Mouse (Mus musculus): ENCODE measurements around the gene Ugp2. TPM values are rescaled to one million over a fixed set of nuclear protein-coding genes. Genes with fewer than 3 reads are reported as not detected.

Ugp2 gene
- polyA plus RNA-seq, 1 experiment from 2014 or later, result 70.6 TPM

DNA sequence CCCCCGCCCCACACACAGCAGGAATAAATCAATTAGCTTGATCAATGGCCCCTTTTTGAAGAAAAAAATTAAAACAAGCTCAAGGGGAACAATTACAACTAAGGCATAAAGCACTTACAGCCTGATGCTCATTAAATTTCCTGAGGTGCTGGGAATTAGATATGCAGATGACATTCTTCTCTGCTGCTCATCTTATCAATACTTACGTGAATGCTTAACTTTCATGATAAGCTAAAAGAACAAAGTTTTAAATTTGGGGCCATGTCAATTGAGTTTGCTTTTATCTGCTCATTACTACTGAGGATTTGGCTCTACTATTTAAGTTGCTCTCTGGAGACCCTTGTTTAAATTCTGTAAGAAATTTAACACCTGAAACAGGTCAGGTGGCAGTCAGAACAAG is 22.1 kb downstream of the Ugp2 start:
- Histone ChIP-seq H3K9me3 (ENCODE audit: control insufficient read depth, low read length) (no peaks in the 10 kb centered on the region), H3K36me3 (ENCODE audit: control insufficient read depth, insufficient read depth, low read length) (peaks cover 57% of the 10 kb centered on the region)
- 80% methylated on average over 2 of the region's 2 CpGs for WGBS

DNA sequence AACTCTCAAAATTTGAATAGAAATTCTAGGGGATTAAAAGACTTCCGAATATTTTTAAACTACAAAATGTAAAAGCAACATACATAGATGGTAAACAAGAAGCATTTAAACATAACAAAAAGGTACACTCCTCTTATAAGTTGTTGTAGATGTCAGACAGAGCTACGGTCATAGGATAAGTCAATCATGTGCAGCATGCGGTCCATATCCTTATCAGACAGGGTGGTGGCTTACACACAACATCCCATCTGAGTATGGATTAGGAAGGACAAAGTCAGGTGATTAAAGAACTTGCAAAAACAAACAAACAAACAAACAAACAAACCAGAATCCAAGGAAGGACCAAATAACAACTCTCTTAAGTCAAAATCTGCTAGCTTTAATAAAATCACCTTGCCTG is 25.0 kb downstream of the Ugp2 start:
- Histone ChIP-seq H3K4me1 (replicated peaks; ENCODE audit: control insufficient read depth, insufficient read depth, low read length) (no peaks in the 10 kb centered on the region), H3K27ac (ENCODE audit: low read depth) (no peak overlapping the region), H3K36me3 (ENCODE audit: control insufficient read depth, insufficient read depth, low read length) (peaks cover 48% of the 10 kb centered on the region), H3K4me2 (ENCODE audit: low read length) (no peak overlapping the region), H3K4me3 (ENCODE audit: low read depth, low read length) (no peak overlapping the region), H3K27me3 (replicated peaks; ENCODE audit: control insufficient read depth, insufficient read depth, low read length) (no peaks in the 10 kb centered on the region), H3K9ac (ENCODE audit: low read length) (no peak overlapping the region), H3K9me3 (ENCODE audit: control insufficient read depth, low read length) (no peaks in the 10 kb centered on the region)
- ATAC-seq (replicated peaks; ENCODE audit: low FRiP score, low TSS enrichment, low read depth) (no peak), DNase-seq (ENCODE audit: low spot score) (no peak)
- WGBS, result 90% methylated on average over 3 of the region's 3 CpGs

More for the DNA sequence above, 22.1 kb downstream of the Ugp2 start:
- H3K27me3 ChIP-seq (replicated peaks; ENCODE audit: control insufficient read depth, insufficient read depth, low read length), result no peaks in the 10 kb centered on the region
- ATAC-seq (replicated peaks; ENCODE audit: low FRiP score, low TSS enrichment, low read depth), result no peak
- H3K4me1 ChIP-seq (replicated peaks; ENCODE audit: control insufficient read depth, insufficient read depth, low read length), result no peaks in the 10 kb centered on the region
- H3K4me2 ChIP-seq (ENCODE audit: low read length), result no peak overlapping the region
- no peak overlapping the region for H3K4me3 ChIP-seq (ENCODE audit: low read depth, low read length)
- H3K9ac ChIP-seq (ENCODE audit: low read length), result no peak overlapping the region
- no peak for DNase-seq (ENCODE audit: low spot score)
- H3K27ac ChIP-seq (ENCODE audit: low read depth), result no peak overlapping the region

DNA sequence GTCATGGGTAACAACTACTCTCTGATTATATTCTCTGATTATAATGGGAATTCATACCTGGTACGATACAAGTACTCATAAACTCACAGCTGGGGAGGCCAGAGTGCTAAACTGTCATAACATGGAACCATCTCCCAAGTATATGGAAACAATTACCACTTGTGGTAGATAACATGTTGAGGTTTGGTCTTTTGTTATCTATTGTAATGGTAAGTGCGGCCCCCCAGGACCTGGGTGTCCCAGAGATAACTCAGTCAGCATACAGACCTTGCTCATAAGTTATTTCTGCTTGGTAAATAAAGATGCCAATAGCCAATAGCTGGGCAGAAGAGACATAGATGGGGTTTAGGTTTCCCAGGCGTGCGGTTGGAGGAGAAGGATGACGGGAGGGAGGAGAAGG is 27.5 kb downstream of the Ugp2 start:
- H3K4me2 ChIP-seq (ENCODE audit: low read length), result no peak overlapping the region
- 96% methylated on average over 5 of the region's 5 CpGs for WGBS
- no peak for ATAC-seq (replicated peaks; ENCODE audit: low FRiP score, low TSS enrichment, low read depth)

DNA sequence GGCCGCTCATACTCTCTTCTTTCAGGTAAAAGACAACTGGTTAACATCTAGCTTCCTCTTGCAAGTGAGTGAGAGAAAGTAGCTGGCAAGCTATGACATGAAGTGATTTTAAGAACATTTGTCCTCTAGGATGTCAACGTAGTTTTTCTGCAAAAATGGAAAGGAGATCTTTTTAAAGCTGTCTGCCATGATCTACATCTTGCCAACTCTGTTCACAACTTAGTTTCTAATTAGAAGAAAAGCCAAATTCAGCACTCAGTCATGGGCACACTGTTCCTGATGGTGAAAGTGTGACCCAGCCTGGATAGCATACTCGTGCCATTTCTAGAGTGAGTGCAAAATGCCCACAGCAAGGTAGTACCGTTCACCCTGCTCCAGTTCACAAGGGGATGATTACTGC is 31.9 kb downstream of the Ugp2 start:
- Histone ChIP-seq H3K4me1 (replicated peaks; ENCODE audit: control insufficient read depth, insufficient read depth, low read length) (no peaks in the 10 kb centered on the region), H3K4me3 (ENCODE audit: low read depth, low read length) (no peak overlapping the region), H3K27ac (ENCODE audit: low read depth) (no peak overlapping the region), H3K27me3 (replicated peaks; ENCODE audit: control insufficient read depth, insufficient read depth, low read length) (no peaks in the 10 kb centered on the region), H3K36me3 (ENCODE audit: control insufficient read depth, insufficient read depth, low read length) (peaks cover 15% of the 10 kb centered on the region; the same call in 1 of the 2 replicates), H3K4me2 (ENCODE audit: low read length) (no peak overlapping the region), H3K9me3 (ENCODE audit: control insufficient read depth, low read length) (no peaks in the 10 kb centered on the region), H3K9ac (ENCODE audit: low read length) (no peak overlapping the region)
- 86% methylated on average over 4 of the region's 4 CpGs for WGBS
- ATAC-seq (replicated peaks; ENCODE audit: low FRiP score, low TSS enrichment, low read depth) (no peak), DNase-seq (ENCODE audit: low spot score) (no peak)

More for the DNA sequence above, 27.5 kb downstream of the Ugp2 start:
- Histone ChIP-seq H3K9me3 (ENCODE audit: control insufficient read depth, low read length) (no peaks in the 10 kb centered on the region), H3K36me3 (ENCODE audit: control insufficient read depth, insufficient read depth, low read length) (peaks cover 32% of the 10 kb centered on the region), H3K4me1 (replicated peaks; ENCODE audit: control insufficient read depth, insufficient read depth, low read length) (no peaks in the 10 kb centered on the region), H3K4me3 (ENCODE audit: low read depth, low read length) (no peak overlapping the region), H3K27ac (ENCODE audit: low read depth) (no peak overlapping the region), H3K9ac (ENCODE audit: low read length) (no peak overlapping the region), H3K27me3 (replicated peaks; ENCODE audit: control insufficient read depth, insufficient read depth, low read length) (no peaks in the 10 kb centered on the region)
- DNase-seq (ENCODE audit: low spot score), result no peak

DNA sequence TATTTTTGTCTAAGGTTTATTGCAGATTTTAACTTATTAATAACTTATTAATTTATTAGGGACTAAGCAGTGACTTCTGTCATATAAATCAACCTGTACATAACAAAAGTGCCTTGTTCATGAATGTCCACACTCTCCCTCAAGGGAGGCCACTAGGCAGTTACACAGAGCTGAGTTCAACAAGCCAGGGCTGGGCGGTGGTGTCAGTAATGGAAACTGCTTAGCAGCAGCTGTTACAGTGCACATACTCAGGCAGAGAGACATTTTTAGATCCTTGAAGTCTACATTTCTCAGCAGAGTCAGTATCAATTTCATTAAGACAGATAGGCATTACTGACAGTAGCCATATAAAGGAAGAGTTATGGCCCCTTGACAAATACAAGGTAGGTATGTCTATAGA is 33.1 kb downstream of the Ugp2 start:
- Histone ChIP-seq H3K4me3 (ENCODE audit: low read depth, low read length) (no peak overlapping the region), H3K27me3 (replicated peaks; ENCODE audit: control insufficient read depth, insufficient read depth, low read length) (no peaks in the 10 kb centered on the region), H3K9me3 (ENCODE audit: control insufficient read depth, low read length) (no peaks in the 10 kb centered on the region), H3K27ac (ENCODE audit: low read depth) (no peak overlapping the region), H3K9ac (ENCODE audit: low read length) (no peak overlapping the region), H3K36me3 (ENCODE audit: control insufficient read depth, insufficient read depth, low read length) (peaks cover 14% of the 10 kb centered on the region), H3K4me2 (ENCODE audit: low read length) (no peak overlapping the region), H3K4me1 (replicated peaks; ENCODE audit: control insufficient read depth, insufficient read depth, low read length) (no peaks in the 10 kb centered on the region)
- DNase-seq (ENCODE audit: low spot score) (no peak), ATAC-seq (replicated peaks; ENCODE audit: low FRiP score, low TSS enrichment, low read depth) (no peak)
- WGBS, result 82% methylated on average over 1 of the region's 1 CpGs

DNA sequence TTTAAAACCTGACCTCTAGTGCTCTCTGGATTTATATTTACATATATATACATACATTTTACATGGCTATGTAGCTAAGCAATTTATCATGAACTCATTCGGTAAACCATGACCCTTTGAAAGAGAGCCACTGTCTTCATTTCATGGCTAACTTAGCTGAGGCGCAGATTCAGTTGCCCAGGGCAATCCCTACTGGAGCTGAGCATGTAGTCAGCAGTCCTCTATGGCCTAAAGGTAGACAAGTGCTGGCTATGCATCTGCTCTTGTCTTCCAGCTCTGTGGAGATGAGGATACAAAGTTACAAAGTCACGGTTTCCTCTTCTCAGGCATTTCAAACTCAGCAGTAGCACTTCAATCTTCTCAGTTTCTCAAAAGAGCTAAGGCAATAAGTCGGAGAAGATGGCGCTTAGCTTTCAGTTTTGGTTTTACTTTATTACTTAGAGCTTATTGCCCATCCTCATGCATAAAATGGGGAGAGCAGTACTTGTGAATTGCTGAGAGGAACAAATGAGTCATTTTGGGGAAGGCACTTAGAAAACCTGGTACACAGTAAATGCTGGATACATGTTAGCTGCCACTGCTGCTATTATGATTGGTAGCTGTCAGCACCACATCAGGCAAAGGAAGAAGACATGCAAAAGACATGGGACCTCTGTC is 38.2 kb downstream of the Ugp2 start:
- Histone ChIP-seq H3K4me1 (replicated peaks; ENCODE audit: control insufficient read depth, insufficient read depth, low read length) (no peaks in the 10 kb centered on the region), H3K4me2 (ENCODE audit: low read length) (no peak overlapping the region), H3K27ac (ENCODE audit: low read depth) (no peak overlapping the region), H3K9ac (ENCODE audit: low read length) (no peak overlapping the region), H3K9me3 (ENCODE audit: control insufficient read depth, low read length) (no peaks in the 10 kb centered on the region), H3K36me3 (ENCODE audit: control insufficient read depth, insufficient read depth, low read length) (peaks cover 58% of the 10 kb centered on the region), H3K4me3 (ENCODE audit: low read depth, low read length) (no peak overlapping the region), H3K27me3 (replicated peaks; ENCODE audit: control insufficient read depth, insufficient read depth, low read length) (no peaks in the 10 kb centered on the region)
- DNase-seq (ENCODE audit: low spot score) (no peak), ATAC-seq (replicated peaks; ENCODE audit: low FRiP score, low TSS enrichment, low read depth) (no peak)
- WGBS, result 94% methylated on average over 5 of the region's 5 CpGs

DNA sequence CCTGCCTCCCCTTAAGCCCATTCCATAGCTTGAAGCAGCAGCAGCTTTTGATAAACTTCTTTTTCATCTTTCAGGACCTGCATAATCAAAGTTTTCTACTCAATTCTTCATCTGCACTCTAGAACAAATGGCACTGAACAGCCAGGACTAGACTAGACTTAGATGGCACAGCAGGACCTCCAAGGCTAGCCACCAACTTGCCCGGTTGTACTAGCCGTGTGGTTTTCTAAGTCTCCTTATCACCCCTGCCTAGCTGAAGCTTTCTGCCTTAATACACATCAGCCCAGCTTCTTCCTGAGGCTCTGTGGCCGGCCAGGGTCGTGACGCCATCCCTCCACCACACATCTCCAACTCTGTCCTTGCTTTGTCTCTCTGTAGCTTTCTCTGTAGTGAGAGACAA is 42.9 kb downstream of the Ugp2 start:
- Histone ChIP-seq H3K4me1 (replicated peaks; ENCODE audit: control insufficient read depth, insufficient read depth, low read length) (no peaks in the 10 kb centered on the region), H3K9ac (ENCODE audit: low read length) (no peak overlapping the region), H3K36me3 (ENCODE audit: control insufficient read depth, insufficient read depth, low read length) (peaks cover 79% of the 10 kb centered on the region), H3K27ac (ENCODE audit: low read depth) (no peak overlapping the region), H3K4me3 (ENCODE audit: low read depth, low read length) (no peak overlapping the region), H3K4me2 (ENCODE audit: low read length) (no peak overlapping the region), H3K27me3 (replicated peaks; ENCODE audit: control insufficient read depth, insufficient read depth, low read length) (no peaks in the 10 kb centered on the region), H3K9me3 (ENCODE audit: control insufficient read depth, low read length) (no peaks in the 10 kb centered on the region)
- ATAC-seq (replicated peaks; ENCODE audit: low FRiP score, low TSS enrichment, low read depth), result no peak
- WGBS, result 86% methylated on average over 5 of the region's 5 CpGs
- DNase-seq (ENCODE audit: low spot score), result no peak

DNA sequence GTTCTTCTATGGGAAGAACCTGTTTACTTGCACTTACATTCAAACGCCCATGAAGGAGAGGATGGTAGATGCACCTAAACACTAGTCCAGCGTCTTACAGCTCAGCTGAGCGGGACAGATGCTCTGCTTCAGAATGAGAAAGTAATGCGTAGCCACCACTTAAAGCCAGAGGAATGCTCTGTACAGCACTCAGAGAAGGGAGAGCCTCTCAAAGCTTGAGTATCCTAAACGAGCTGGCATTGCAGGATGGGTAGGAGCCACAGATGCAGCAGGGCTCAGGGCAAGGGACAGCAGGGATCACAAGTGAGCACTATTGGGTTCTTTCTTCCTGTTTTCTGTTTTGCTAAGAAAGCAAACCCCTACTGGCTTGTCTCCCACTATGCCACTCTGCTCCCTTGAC is 43.5 kb downstream of the Ugp2 start:
- Histone ChIP-seq H3K4me1 (replicated peaks; ENCODE audit: control insufficient read depth, insufficient read depth, low read length) (no peaks in the 10 kb centered on the region), H3K9ac (ENCODE audit: low read length) (no peak overlapping the region), H3K27ac (ENCODE audit: low read depth) (no peak overlapping the region), H3K27me3 (replicated peaks; ENCODE audit: control insufficient read depth, insufficient read depth, low read length) (no peaks in the 10 kb centered on the region), H3K4me2 (ENCODE audit: low read length) (no peak overlapping the region), H3K9me3 (ENCODE audit: control insufficient read depth, low read length) (no peaks in the 10 kb centered on the region), H3K4me3 (ENCODE audit: low read depth, low read length) (no peak overlapping the region), H3K36me3 (ENCODE audit: control insufficient read depth, insufficient read depth, low read length) (peaks cover 77% of the 10 kb centered on the region)
- no peak for DNase-seq (ENCODE audit: low spot score)
- WGBS, result 85% methylated on average over 5 of the region's 5 CpGs
- no peak for ATAC-seq (replicated peaks; ENCODE audit: low FRiP score, low TSS enrichment, low read depth)

DNA sequence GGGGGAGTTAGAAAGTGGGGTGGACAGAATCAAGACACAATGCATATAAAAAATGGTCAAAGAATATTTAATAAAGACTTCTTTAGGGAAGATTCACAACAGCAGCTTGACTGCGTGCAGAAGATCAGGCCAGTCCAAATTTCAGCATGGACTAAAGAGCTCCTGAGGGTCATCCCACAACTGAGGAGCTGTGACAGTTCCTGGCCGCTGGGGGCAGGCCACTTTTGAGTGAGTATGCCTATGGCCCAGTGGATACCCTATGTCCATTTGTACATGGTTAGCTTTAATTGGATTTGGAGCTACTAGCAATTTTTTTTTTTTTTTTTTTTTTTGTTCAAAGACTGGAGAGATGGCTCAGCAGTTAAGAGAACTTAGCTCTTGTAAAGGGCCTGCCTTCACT is 44.2 kb downstream of the Ugp2 start:
- no peak for DNase-seq (ENCODE audit: low spot score)
- WGBS, result 60% methylated on average over 2 of the region's 2 CpGs
- H3K36me3 ChIP-seq (ENCODE audit: control insufficient read depth, insufficient read depth, low read length), result peaks cover 73% of the 10 kb centered on the region

More for the DNA sequence above, 44.2 kb downstream of the Ugp2 start:
- ATAC-seq (replicated peaks; ENCODE audit: low FRiP score, low TSS enrichment, low read depth), result 0 out of 2 replicates have a peak, but pooled peaks have one; percentile 50
- Histone ChIP-seq H3K4me3 (ENCODE audit: low read depth, low read length) (no peak overlapping the region), H3K9me3 (ENCODE audit: control insufficient read depth, low read length) (no peaks in the 10 kb centered on the region), H3K4me1 (replicated peaks; ENCODE audit: control insufficient read depth, insufficient read depth, low read length) (no peaks in the 10 kb centered on the region), H3K27ac (ENCODE audit: low read depth) (no peak overlapping the region), H3K4me2 (ENCODE audit: low read length) (no peak overlapping the region), H3K9ac (ENCODE audit: low read length) (no peak overlapping the region), H3K27me3 (replicated peaks; ENCODE audit: control insufficient read depth, insufficient read depth, low read length) (no peaks in the 10 kb centered on the region)
